Mouse (Mus musculus) kidney, adult 2 months (tissue): ENCODE measurements around the gene Cntf.

ENCODE experiments used
- CTCF ChIP-seq: fragments of 200-500 bp; conservative IDR thresholded peaks from 2 replicates; pipeline ENCODE4 v1.5.1; 2011; ENCODE audit warnings: low read depth, mild to moderate bottlenecking, control low read depth, low read length, moderate library complexity, mixed read lengths; ENCODE audit not compliant: insufficient read depth, insufficient read length
- POLR2A ChIP-seq: fragments of 200-500 bp; IDR thresholded peaks from one replicate; pipeline ENCODE4 v1.6.1; 2011; ENCODE audit warnings: low read depth, low read length, control low read depth

- no peak for TF ChIP-seq CTCF
- no peak for TF ChIP-seq POLR2A
Measured at GRCm38 (mm10) chr19:12813883-12814282, 48.5 kb upstream of the Cntf start.
